Mouse (Mus musculus) kidney, adult 18-20 months (tissue): ENCODE measurements around the gene Plcb2.

Source experiments
- DNase-seq: peaks from one replicate; pipeline ENCODE4 v3.0.0; 2021

The Plcb2 gene

GRCm38 (mm10) chr2:118682544-118683260 lies 45.5 kb downstream of the Plcb2 start:
- DNase-seq, result peak; percentile 61

GRCm38 (mm10) chr2:118680926-118681325 lies 47.3 kb downstream of the Plcb2 start:
- DNase-seq, result no peak

- DNase-seq, result no peak
These were observed 48.7 kb downstream of the Plcb2 start for GRCm38 (mm10) chr2:118679577-118679976.

- DNase-seq, result peak; percentile 45
These were observed 50.4 kb downstream of the Plcb2 start for GRCm38 (mm10) chr2:118677817-118678216.

GRCm38 (mm10) chr2:118676839-118677741 lies 51.1 kb downstream of the Plcb2 start:
- DNase-seq, result peak; percentile 54

- DNase-seq, result no peak
These were observed 53.7 kb downstream of the Plcb2 start for GRCm38 (mm10) chr2:118674500-118674899.

- DNase-seq, result no peak
These were observed 54.4 kb downstream of the Plcb2 start for GRCm38 (mm10) chr2:118673686-118674465.

GRCm38 (mm10) chr2:118671728-118672127 lies 56.5 kb downstream of the Plcb2 start:
- no peak for DNase-seq

GRCm38 (mm10) chr2:118669785-118670184 lies 58.5 kb downstream of the Plcb2 start:
- DNase-seq, result peak; percentile 69

GRCm38 (mm10) chr2:118669245-118669644 lies 59.0 kb downstream of the Plcb2 start:
- peak; percentile 68 for DNase-seq

GRCm38 (mm10) chr2:118667181-118667580 lies 61.1 kb downstream of the Plcb2 start:
- DNase-seq, result no peak

GRCm38 (mm10) chr2:118665616-118666015 lies 62.6 kb downstream of the Plcb2 start:
- no peak for DNase-seq

- no peak for DNase-seq
These were observed 63.2 kb downstream of the Plcb2 start for GRCm38 (mm10) chr2:118664975-118665516.

- peak; percentile 50 for DNase-seq
These were observed 64.2 kb downstream of the Plcb2 start for GRCm38 (mm10) chr2:118663804-118664766.

- DNase-seq, result no peak
These were observed 65.1 kb downstream of the Plcb2 start, which contains the start of gene Pak6 for GRCm38 (mm10) chr2:118662902-118663803. Gene Pak6, plus strand, starts transcription at chr2:118663303.

GRCm38 (mm10) chr2:118661891-118662290 lies 66.3 kb downstream of the Plcb2 start:
- DNase-seq, result no peak

GRCm38 (mm10) chr2:118659998-118660452 lies 68.2 kb downstream of the Plcb2 start:
- peak; percentile 39 for DNase-seq

- no peak for DNase-seq
These were observed 68.7 kb downstream of the Plcb2 start for GRCm38 (mm10) chr2:118659493-118659892.

- DNase-seq, result no peak
These were observed 69.2 kb downstream of the Plcb2 start for GRCm38 (mm10) chr2:118659077-118659476.

- no peak for DNase-seq
These were observed 69.8 kb downstream of the Plcb2 start for GRCm38 (mm10) chr2:118658457-118658856.
